Mouse (Mus musculus): ENCODE data around the gene Dnase2b.

GRCm38 (mm10) chr3:146625766-146626165 is 10.4 kb upstream of the Dnase2b start:
- TF ChIP-seq CTCF (IDR thresholded peaks at IDR 0.05; ENCODE audit: control insufficient read depth, insufficient read depth, insufficient read length) (no peak), MAX (IDR thresholded peaks at IDR 0.05) (no peak), MYOG (IDR thresholded peaks at IDR 0.05; ENCODE audit: control insufficient read depth, extremely low read depth, insufficient read length) (no peak)

Data from C2C12 (cell line).